Mouse (Mus musculus) cerebellum, adult 2 months (tissue): ENCODE measurements around the gene Ldb3.

Experiments used
- CTCF ChIP-seq: fragments of 200-500 bp; IDR thresholded peaks from 2 replicates; pipeline ENCODE4 v1.5.1; 2011; ENCODE audit warnings: low read depth, mild to moderate bottlenecking, control low read depth, low read length, moderate library complexity, borderline replicate concordance; ENCODE audit not compliant: insufficient read depth
- POLR2A ChIP-seq: fragments of 200-500 bp; IDR thresholded peaks from 2 replicates; pipeline ENCODE4 v1.6.1; 2011; ENCODE audit warnings: low read length, control low read depth, borderline replicate concordance; ENCODE audit not compliant: insufficient read depth

DNA sequence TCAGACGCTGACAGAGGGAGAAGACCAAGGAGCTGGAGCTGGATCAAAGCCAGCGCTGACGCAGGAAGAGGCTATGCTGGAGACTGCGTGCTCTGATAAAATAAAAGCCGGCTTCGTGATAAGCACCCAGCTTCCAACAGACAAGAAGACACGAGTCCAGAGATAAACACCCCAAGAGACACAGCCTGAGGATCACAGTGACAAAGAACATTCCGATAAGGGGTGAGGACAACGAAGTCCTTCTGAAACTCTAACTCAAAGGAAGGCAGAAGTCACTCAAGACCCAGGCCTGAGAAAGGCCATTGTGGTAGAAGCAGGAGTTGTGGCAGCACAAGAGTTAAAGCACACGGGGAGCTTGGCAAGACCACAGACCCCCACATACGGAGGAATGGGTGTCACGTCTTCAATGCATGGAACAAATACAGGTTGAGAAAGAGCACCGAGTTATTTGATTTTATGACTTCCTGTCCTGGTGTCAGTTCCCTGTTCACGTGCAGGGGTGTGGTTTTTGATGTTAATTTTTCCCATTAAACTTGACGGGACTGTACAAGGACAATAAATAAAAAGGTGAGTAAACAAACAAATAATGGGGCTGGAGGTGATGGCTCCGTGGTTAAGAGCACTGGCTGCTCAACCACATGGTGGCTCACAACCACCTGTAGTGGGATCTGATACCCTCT lies 35.2 kb upstream of the Ldb3 start:
- no peak for TF ChIP-seq POLR2A
- no peak for TF ChIP-seq CTCF
